Mouse (Mus musculus): Measurements from ENCODE around the gene Akt2.

DNA sequence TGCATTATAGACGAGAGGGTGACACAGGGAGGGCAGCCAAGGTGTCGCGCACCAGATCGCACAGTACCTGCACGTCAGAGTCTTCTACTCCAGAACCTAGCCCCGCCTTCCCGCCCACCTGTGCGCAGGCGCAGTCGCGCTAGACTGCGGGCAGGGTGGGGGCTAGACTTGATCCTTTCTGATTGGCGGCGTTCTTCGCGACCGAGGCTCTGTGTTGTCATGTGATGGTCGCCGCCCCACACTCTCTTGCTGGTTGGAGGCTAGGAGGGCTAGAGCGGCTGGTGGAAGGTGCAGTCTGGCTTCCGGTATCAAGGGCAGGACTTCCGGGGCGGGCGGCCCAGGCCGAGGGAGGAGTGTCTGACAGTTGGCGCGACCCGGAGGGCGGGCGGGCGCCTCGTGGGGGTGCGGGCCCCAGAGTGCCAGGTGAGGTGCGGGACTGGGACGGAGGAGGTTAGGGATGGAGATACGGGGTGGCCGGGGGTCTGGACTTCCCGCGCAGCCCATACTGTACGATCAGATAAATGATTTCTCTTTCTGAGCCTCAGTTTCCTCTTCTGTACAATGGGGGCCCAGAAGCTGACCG, 38.3 kb upstream of the Akt2 start, which contains the start of the genes Pld3 and 2310022A10Rik:
- no peak for TF ChIP-seq CTCF (IDR thresholded peaks at IDR 0.05; ENCODE audit: low read depth, low read length)
- TF ChIP-seq POLR2A (IDR thresholded peaks at IDR 0.05; ENCODE audit: borderline replicate concordance, low read depth, low read length) = peak; percentile 68; the same call in 1 of the 2 replicates

All from bone marrow macrophage, adult 2 months (primary cell).